Mouse (Mus musculus) neural tube, embryonic 11.5 days (tissue): ENCODE results near the gene Rpl22. TPM values are rescaled to one million over a fixed set of nuclear protein-coding genes. Genes with fewer than 3 reads are reported as not detected.

Experiments
- ATAC-seq: fragments of 200-750 bp; cut with Nextera tagmentation; 2 replicates; pipeline ENCODE4 v1.8.0; 2017; ENCODE audit warnings: moderate number of reproducible peaks, mild to moderate bottlenecking, moderate TSS enrichment, moderate library complexity; ENCODE audit not compliant: insufficient read depth, low FRiP score, low TSS enrichment
- DNase-seq: peaks from one replicate; pipeline ENCODE4 v3.0.0-alpha.2; 2015; ENCODE audit warnings: low spot score
- H3K27ac ChIP-seq: fragments of 300-500 bp; sonication (generic); 2 replicates; pipeline ENCODE4 v1.5.1; 2014; ENCODE audit warnings: low read depth, mild to moderate bottlenecking, low read length
- H3K27me3 ChIP-seq: fragments of 300-500 bp; sonication (generic); 2 replicates; pipeline ENCODE4 v1.6.1; 2014; ENCODE audit warnings: mild to moderate bottlenecking, low read length, mixed read lengths; ENCODE audit not compliant: control insufficient read depth, insufficient read depth
- H3K36me3 ChIP-seq: fragments of 300-500 bp; sonication (generic); 2 replicates; pipeline ENCODE4 v1.6.1; 2014; ENCODE audit warnings: mild to moderate bottlenecking, low read length, moderate library complexity, mixed read lengths; ENCODE audit not compliant: control insufficient read depth, insufficient read depth
- H3K4me1 ChIP-seq: fragments of 300-500 bp; sonication (generic); 2 replicates; pipeline ENCODE4 v1.6.1; 2014; ENCODE audit warnings: low read length, mixed read lengths; ENCODE audit not compliant: control insufficient read depth, insufficient read depth
- H3K4me2 ChIP-seq: fragments of 300-500 bp; sonication (generic); 2 replicates; pipeline ENCODE4 v1.6.1; 2014; ENCODE audit warnings: low read depth, mild to moderate bottlenecking, moderate library complexity
- H3K4me3 ChIP-seq: fragments of 300-500 bp; sonication (generic); 2 replicates; pipeline ENCODE4 v1.5.1; 2014; ENCODE audit warnings: low read depth, low read length
- H3K9ac ChIP-seq: fragments of 300-500 bp; sonication (generic); 2 replicates; pipeline ENCODE4 v1.6.1; 2014; ENCODE audit warnings: mild to moderate bottlenecking, low read length
- H3K9me3 ChIP-seq: fragments of 300-500 bp; sonication (generic); 2 replicates; pipeline ENCODE4 v1.6.1; 2016; ENCODE audit warnings: low read length; ENCODE audit not compliant: control insufficient read depth
- WGBS: fragments of 180-500 bp; shearing (Covaris S2); extraction: QIAGEN DNeasy Blood & Tissue Kit; methylation state at CpG from one replicate; pipeline ENCODE4 v1.1.7; 2014; 5-methylcytosine and 5-hydroxymethylcytosine counted together
- polyA plus RNA-seq: library from polyadenylated mRNA; unstranded; fragments of >200 nt; fragmentation: Nextera tagmentation; extraction: Ambion mirVana; gene quantifications from 2 replicates; pipeline ENCODE4 v1.2.1, GENCODE M21; 2014

Gene Rpl22
- polyA plus RNA-seq, 1 experiment from 2014 or later = 311 TPM

GRCm38 (mm10) chr4:152286183-152286582, 39.4 kb upstream of the Rpl22 start:
- H3K27ac ChIP-seq = no peak overlapping the region
- H3K4me1 ChIP-seq = peaks cover 42% of the 10 kb centered on the region
- H3K9me3 ChIP-seq = no peaks in the 10 kb centered on the region
- peak overlapping the region; percentile 44 for H3K4me2 ChIP-seq
- peaks cover 90% of the 10 kb centered on the region for H3K27me3 ChIP-seq
- H3K9ac ChIP-seq = no peak overlapping the region; the same call in 1 of the 2 replicates
- peak overlapping the region; percentile 26 for H3K4me3 ChIP-seq
- DNase-seq = peak; percentile 58
- peak; percentile 24; the same call in 1 of the 2 replicates for ATAC-seq
- no peaks in the 10 kb centered on the region for H3K36me3 ChIP-seq
- under 1% methylated on average over 32 of the region's 32 CpGs for WGBS

GRCm38 (mm10) chr4:152286887-152287286, 38.7 kb upstream of the Rpl22 start:
- H3K9me3 ChIP-seq = no peaks in the 10 kb centered on the region
- no peaks in the 10 kb centered on the region for H3K36me3 ChIP-seq
- H3K4me2 ChIP-seq = peak overlapping the region; percentile 44
- H3K4me1 ChIP-seq = peaks cover 47% of the 10 kb centered on the region
- peaks cover 90% of the 10 kb centered on the region for H3K27me3 ChIP-seq
- peak overlapping the region; percentile 26; the same call in 1 of the 2 replicates for H3K4me3 ChIP-seq
- H3K9ac ChIP-seq = peak overlapping the region; percentile 10; the same call in 1 of the 2 replicates
- ATAC-seq = no peak
- 4% methylated on average over 26 of the region's 26 CpGs for WGBS
- peak; percentile 75 for DNase-seq
- no peak overlapping the region for H3K27ac ChIP-seq

GRCm38 (mm10) chr4:152287317-152288120, 38.0 kb upstream of the Rpl22 start:
- peak overlapping the region; percentile 44 for H3K4me2 ChIP-seq
- H3K36me3 ChIP-seq = no peaks in the 10 kb centered on the region
- H3K27ac ChIP-seq = no peak overlapping the region
- 6% methylated on average over 19 of the region's 19 CpGs for WGBS
- DNase-seq (no peak), ATAC-seq (no peak)
- peak overlapping the region; percentile 10; the same call in 1 of the 2 replicates for H3K9ac ChIP-seq
- peak overlapping the region; percentile 26; the same call in 1 of the 2 replicates for H3K4me3 ChIP-seq
- H3K4me1 ChIP-seq = peaks cover 52% of the 10 kb centered on the region
- no peaks in the 10 kb centered on the region for H3K9me3 ChIP-seq
- H3K27me3 ChIP-seq = peaks cover 85% of the 10 kb centered on the region

- no peak overlapping the region for H3K27ac ChIP-seq
- ATAC-seq (no peak), DNase-seq (peak; percentile 75)
- peaks cover 78% of the 10 kb centered on the region for H3K27me3 ChIP-seq
- no peak overlapping the region for H3K4me2 ChIP-seq
- 31% methylated on average over 18 of the region's 18 CpGs for WGBS
- peaks cover 55% of the 10 kb centered on the region for H3K4me1 ChIP-seq
- H3K9ac ChIP-seq = no peak overlapping the region
- H3K4me3 ChIP-seq = no peak overlapping the region
- H3K36me3 ChIP-seq = no peaks in the 10 kb centered on the region
- H3K9me3 ChIP-seq = no peaks in the 10 kb centered on the region
These were observed 37.1 kb upstream of the Rpl22 start for GRCm38 (mm10) chr4:152288398-152288945.

DNA sequence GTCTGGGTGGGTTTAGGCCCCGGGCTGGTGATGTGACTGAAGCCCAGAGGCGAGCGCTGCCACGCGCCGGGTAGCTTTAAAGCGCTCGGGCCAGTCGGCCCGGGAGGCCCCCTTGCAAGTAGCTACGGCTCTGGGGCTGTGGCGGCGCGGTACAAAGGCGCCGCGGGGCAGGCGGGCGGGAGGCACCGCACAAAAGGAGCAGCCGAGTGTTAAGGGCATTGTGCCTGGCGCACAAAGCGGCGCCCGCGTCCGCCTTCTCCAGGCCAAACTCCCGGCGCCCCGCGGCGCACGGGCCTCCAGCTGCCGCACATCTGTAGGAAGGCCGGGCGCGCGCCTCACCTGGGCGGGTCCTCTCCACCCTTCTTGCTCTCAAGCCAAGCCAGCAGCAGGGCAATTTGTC, 35.2 kb upstream of the Rpl22 start:
- H3K27me3 ChIP-seq = peaks cover 60% of the 10 kb centered on the region
- peak overlapping the region; percentile 45 for H3K9ac ChIP-seq
- DNase-seq = peak; percentile 85
- no peaks in the 10 kb centered on the region for H3K36me3 ChIP-seq
- H3K4me3 ChIP-seq = peak overlapping the region; percentile 23
- WGBS = 0% methylated on average over 23 of the region's 39 CpGs
- H3K4me2 ChIP-seq = peak overlapping the region; percentile 47
- ATAC-seq = peak; percentile 60
- no peak overlapping the region for H3K27ac ChIP-seq
- no peaks in the 10 kb centered on the region for H3K9me3 ChIP-seq
- H3K4me1 ChIP-seq = peaks cover 65% of the 10 kb centered on the region

DNA sequence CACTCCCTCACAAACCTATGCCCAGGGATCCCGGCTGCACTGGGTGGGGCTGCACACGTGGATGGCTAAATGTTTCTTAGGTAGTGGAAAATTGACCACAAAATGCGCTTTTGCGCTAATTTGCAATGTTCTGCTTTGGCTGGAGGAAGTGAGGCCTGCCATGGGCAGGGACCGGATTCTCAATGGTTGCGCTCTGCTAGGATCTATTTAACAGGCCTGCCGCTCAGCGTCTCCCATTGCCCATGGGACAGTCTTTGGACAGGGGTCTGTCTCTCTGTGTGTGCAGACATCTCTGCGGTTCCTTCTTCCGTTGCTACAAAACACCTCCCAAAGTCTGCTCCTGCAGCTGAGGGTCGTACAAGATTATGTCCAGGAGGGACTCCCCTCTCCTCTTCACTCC, 34.6 kb upstream of the Rpl22 start:
- no peak overlapping the region for H3K4me3 ChIP-seq
- peak overlapping the region; percentile 47 for H3K4me2 ChIP-seq
- H3K9ac ChIP-seq = 0 out of 2 replicates have a peak overlapping the region, but pooled peaks have one; percentile 45
- H3K4me1 ChIP-seq = peaks cover 63% of the 10 kb centered on the region
- H3K9me3 ChIP-seq = no peaks in the 10 kb centered on the region
- DNase-seq (no peak), ATAC-seq (no peak; the same call in 1 of the 2 replicates)
- H3K36me3 ChIP-seq = no peaks in the 10 kb centered on the region
- H3K27ac ChIP-seq = no peak overlapping the region
- peaks cover 61% of the 10 kb centered on the region for H3K27me3 ChIP-seq
- 5% methylated on average over 11 of the region's 11 CpGs for WGBS

GRCm38 (mm10) chr4:152291562-152291961, 34.0 kb upstream of the Rpl22 start, which contains the start of gene Hes3:
Gene Hes3, minus strand, starts transcription at chr4:152291662.
- 21% methylated on average over 6 of the region's 6 CpGs for WGBS
- no peak within 1 kb of the TSS for H3K27ac ChIP-seq
- DNase-seq (no peak), ATAC-seq (no peak)
- H3K4me3 ChIP-seq = peak within 1 kb of the TSS; percentile 23
- H3K9ac ChIP-seq = peak within 1 kb of the TSS; percentile 45
- H3K4me2 ChIP-seq = peak within 1 kb of the TSS; percentile 47
- no peaks in the 10 kb centered on the region for H3K9me3 ChIP-seq
- no peaks in the 10 kb centered on the region for H3K36me3 ChIP-seq
- H3K4me1 ChIP-seq = peaks cover 59% of the 10 kb centered on the region
- H3K27me3 ChIP-seq = peaks cover 56% of the 10 kb centered on the region

GRCm38 (mm10) chr4:152292102-152292765, 33.3 kb upstream of the Rpl22 start:
- Histone ChIP-seq H3K27ac (no peak overlapping the region), H3K4me2 (peak overlapping the region; percentile 7; the same call in 1 of the 2 replicates), H3K36me3 (no peaks in the 10 kb centered on the region), H3K9me3 (no peaks in the 10 kb centered on the region), H3K27me3 (peaks cover 49% of the 10 kb centered on the region), H3K4me3 (no peak overlapping the region), H3K9ac (no peak overlapping the region), H3K4me1 (peaks cover 53% of the 10 kb centered on the region)
- ATAC-seq (no peak), DNase-seq (peak; percentile 56)
- WGBS = 5% methylated on average over 12 of the region's 12 CpGs
